Mouse (Mus musculus) kidney, adult 2 months (tissue): ENCODE results near the gene Stxbp1.

Source experiments
- CTCF ChIP-seq: fragments of 200-500 bp; conservative IDR thresholded peaks from 2 replicates; pipeline ENCODE4 v1.5.1; 2011; ENCODE audit warnings: low read depth, mild to moderate bottlenecking, control low read depth, low read length, moderate library complexity, mixed read lengths; ENCODE audit not compliant: insufficient read depth, insufficient read length
- POLR2A ChIP-seq: fragments of 200-500 bp; IDR thresholded peaks from one replicate; pipeline ENCODE4 v1.6.1; 2011; ENCODE audit warnings: low read depth, low read length, control low read depth

DNA sequence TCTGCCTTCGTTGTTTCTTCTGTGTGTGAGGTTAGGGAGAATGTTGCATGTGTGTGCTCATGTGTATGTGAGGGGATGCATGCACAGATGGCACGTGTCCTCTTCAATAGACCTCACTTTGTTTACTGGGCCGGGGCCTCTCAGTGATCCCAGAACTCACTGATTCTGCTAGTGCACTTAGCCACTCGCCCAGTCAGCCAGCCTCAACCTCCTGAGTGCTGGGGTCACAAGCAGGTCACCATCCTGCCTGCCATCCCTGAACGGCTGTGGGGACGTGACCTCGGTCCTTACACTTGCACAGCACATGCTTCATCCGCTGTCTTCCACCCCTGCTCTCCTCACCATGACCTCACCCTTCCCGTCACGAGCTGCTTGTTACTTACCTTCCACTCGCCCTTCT, 23.9 kb downstream of the Stxbp1 start:
- TF ChIP-seq CTCF = no peak
- TF ChIP-seq POLR2A = no peak
